Mouse (Mus musculus) c-Kit-positive CD71-negative TER-119-negative erythroid progenitor cells, embryonic 14.5 days (primary cell): ENCODE data around the gene Tcf25.
"Not testable (repeated sequence)": the region's sequence is repeated elsewhere in the genome, so short reads cannot be mapped to it uniquely, and the experiment has no call there.

Experiments
- DNase-seq: peaks from one replicate; pipeline ENCODE4 v3.0.0-alpha.2; 2013; ENCODE audit warnings: low read depth

Tcf25 gene

DNA sequence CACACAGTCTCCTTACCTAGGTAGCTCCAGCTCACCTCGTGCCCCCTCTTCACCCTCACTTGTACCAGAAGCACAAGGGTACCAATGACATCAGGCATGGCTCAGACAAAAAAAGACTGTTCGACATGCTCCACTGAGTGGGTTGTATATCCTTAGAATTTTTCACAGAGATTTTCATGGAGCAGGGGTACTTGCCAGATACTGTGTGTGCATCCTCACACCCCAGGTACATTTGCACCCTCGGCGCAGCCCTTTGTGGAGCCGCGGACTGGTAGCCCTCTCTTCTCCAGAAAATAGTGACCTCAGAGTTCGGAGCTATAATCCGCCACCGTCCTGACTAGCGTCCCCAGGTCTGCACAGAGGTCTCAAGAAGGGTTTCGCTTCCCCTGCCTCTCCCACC lies 37.2 kb downstream of the Tcf25 start:
- DNase-seq, result no peak

DNA sequence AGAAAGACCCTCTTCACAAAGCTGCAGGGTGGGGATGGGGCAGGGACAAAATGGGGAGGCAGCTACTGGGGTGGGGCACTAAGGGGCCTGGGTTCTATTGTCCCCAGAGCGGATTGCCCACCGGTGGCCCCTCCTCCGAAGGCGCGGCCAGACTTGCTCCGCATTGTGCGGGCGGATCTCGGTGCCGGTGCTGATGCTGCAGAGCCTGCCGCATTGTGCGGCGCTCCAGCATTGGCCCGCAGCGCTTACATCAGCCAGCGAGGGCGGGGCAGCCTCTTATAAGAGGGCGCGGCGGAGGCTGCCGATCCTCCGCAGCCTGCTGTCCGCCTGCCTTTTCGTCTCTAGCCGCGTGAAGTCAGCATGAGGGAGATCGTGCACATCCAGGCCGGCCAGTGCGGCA lies 37.7 kb downstream of the Tcf25 start, which contains the start of gene Tubb3:
Gene Tubb3 (plus strand): TSS at position 179 of the 400 bp plus-strand sequence.
- DNase-seq, result no peak

GRCm38 (mm10) chr8:123411781-123412327 lies 38.3 kb downstream of the Tcf25 start:
- no peak for DNase-seq

DNA sequence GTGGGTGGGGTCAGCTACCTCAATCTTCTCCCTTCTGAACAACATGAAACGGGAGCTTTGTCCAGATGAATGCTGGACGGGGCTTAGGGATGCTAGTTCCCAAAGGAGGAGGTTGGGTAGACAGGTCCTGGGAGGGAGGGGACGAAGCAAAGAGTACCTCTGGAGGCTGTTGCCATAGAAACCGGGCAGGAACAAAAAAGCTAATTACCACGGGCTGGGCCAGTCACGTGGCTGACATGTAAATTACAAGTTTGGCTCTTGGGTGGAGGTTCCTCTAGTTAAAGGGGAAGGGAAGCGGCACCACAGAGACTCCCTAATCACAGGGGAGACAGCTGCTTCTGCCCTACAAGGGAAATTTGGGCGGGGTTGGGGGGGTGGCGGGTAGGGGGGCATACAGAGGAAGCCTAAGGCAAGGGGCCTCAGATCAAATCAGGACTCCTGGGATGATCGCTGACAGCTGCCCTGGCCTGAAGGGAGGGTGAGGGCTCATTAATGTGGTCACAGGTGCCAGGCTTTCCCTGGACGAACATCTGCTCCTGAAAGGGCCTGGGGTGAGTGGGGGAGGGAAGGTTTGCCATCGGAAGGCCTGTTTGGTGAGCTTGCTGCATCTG lies 39.1 kb downstream of the Tcf25 start:
- no peak for DNase-seq

GRCm38 (mm10) chr8:123414255-123414654 lies 40.7 kb downstream of the Tcf25 start:
- no peak for DNase-seq

DNA sequence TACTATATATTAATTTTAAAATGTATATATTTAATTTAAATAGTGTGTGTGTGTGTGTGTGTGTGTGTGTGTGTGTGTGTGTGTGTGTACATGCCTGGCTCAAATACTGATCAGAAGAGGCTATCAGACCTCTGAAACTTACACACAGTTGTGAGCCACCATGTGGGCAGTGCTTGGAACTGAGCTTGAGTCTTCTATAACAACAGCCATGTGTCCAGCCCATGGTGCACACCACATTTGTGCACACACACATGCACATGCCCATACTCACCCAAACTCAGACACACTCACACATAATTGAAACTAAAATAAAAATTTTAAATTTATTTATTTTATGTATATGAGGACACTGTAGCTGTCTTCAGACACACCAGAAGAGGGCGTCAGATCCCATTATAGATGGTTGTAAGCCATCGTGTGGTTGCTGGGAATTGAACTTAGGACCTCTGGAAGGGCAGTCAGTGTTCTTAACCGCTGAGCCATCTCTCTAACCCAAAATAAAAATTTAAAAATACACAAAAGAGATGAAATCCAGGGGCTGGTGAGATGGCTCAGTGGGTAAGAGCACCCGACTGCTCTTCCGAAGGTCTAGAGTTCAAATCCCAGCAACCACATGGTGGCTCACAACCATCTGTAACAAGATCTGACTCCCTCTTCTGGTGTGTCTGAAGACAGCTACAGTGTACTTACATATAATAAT lies 41.6 kb downstream of the Tcf25 start:
- not testable (repeated sequence) for DNase-seq

GRCm38 (mm10) chr8:123415967-123416943 lies 42.7 kb downstream of the Tcf25 start:
- DNase-seq, result no peak

- DNase-seq, result no peak
These were observed 43.5 kb downstream of the Tcf25 start for GRCm38 (mm10) chr8:123416944-123417555.

DNA sequence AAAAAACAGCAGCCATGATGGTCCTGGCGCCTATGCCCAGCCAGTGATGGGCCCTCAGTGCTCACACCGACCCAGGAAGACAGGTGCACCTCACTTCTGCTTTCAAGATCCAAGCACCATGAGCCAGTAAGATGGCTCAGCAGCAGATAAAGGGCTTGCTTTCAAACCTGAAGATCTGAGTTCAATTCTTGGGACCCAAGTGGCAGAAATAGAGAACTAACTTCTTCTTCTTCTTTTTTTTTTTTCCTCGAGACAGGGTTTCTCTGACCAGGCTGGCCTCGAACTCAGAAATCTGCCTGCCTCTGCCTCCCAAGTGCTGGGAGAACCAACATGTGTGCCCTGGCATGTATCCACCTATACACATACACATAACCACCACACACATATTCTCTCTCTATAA lies 46.2 kb downstream of the Tcf25 start:
- DNase-seq, result no peak

GRCm38 (mm10) chr8:123420525-123421281 lies 47.1 kb downstream of the Tcf25 start:
- no peak for DNase-seq

- DNase-seq, result no peak
These were observed 47.8 kb downstream of the Tcf25 start for GRCm38 (mm10) chr8:123421325-123421724.

DNA sequence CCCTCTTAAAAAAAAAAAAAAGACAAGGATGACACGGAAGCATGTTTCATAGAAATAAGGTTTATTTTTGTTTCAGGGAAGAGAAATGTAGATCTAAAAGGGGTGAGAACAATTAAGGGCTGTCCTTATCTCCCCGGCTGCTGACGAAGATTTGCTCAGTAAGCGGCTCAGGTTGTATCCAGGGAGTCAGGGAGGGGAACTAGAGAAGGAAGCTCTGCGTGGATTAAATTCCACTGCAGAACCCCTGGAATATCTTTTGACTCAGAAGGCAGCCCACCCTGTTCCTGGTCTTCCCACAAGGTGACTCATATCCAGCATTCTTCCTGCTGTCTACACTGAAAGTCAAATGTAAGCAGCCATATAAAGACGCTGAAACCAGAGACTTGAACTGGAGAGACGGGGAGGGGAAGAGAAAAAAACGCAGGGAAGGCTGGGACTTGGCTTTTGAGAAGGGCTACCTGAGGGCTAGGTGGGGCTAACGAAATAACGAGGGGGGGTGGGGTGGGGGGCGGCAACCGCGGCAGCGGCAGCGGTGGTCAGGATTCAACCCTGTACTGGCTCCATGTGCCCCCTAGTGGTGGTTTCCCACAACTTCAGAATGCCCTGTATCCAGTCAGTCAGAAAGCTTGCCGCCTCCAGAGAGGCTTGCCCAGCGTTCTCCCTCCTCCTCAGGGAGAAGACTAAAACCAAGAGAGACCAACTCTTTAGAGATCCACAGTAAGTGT lies 48.7 kb downstream of the Tcf25 start:
- peak; percentile 60 for DNase-seq

- DNase-seq, result no peak
These were observed 49.2 kb downstream of the Tcf25 start for GRCm38 (mm10) chr8:123422781-123423159.

- no peak for DNase-seq
These were observed 49.9 kb downstream of the Tcf25 start, which contains the start of gene Def8 for GRCm38 (mm10) chr8:123423441-123423840. Gene Def8 (plus strand): TSS chr8:123423527.

DNA sequence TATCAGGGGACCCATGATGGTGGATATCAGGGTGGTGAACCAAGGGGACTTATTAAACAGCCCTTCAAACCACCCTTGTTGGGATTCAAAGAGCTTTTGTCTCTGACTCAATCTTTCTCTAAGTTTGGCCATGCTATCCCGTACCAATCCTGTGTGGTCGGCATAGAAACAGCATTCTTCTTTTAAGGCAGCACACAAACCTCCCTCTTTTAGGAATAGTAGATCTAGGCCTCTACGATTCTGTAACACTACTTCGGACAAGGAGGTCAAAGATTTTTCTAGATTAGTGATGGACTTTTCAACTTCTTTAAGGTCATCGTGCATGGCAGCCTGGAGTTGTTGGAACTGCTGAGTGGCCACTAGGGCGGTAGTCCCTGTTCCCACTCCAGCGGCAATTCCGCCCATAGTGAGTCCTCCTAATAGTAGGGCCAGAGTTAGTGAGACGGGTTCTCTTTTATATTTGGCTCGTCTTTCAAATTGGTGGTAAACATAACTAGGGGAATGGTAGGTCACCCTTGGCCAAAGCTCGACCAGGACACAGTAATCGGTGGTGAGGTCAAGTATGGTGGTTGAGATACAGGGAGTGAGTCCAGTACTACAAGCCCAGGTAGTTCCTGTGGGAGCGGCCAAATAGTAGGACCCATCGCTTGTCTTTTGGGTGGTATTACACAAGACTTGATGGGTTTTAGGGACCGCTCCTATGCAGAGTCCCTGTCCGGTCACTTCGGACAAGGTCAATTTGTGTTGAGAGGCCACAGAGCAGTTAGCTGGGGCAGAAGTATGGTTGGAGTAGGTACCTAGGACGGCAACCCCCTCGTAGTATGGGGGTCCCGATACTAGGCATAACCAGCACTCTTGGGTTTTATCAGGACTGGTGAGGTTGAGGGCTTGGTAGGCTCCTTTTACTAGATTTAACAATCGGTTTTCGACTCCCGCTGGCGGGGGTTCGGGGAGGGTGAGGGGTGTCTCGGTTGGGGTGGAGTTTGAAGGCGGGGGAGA lies 53.3 kb downstream of the Tcf25 start:
- no peak for DNase-seq

GRCm38 (mm10) chr8:123427639-123428275 lies 54.2 kb downstream of the Tcf25 start:
- DNase-seq, result no peak

- no peak for DNase-seq
These were observed 54.9 kb downstream of the Tcf25 start for GRCm38 (mm10) chr8:123428343-123428893.
